ENCODE assay signal across 8 mouse cellular contexts in genomic region chr1:156838695-156839094, GRCm38 (mm10). TPM values are rescaled to one million over a fixed set of nuclear protein-coding genes. Genes with fewer than 3 reads are reported as not detected.
DNase-seq lines count a peak whose midpoint lies in the region; ATAC-seq and TF ChIP-seq lines count a peak whose summit lies in the region.

No protein-coding gene starts in this region.

- peaks cover 25% of the 10 kb centered on the region for H3K4me1 ChIP-seq in forebrain, embryonic 13.5 days
- peaks cover 13% of the 10 kb centered on the region; the same call in 1 of the 2 replicates for H3K4me1 ChIP-seq in heart, postnatal 0 days (ENCODE audit: control insufficient read depth, insufficient read depth)
- H3K4me1 ChIP-seq in thymus, adult 2 months (replicated peaks; ENCODE audit: control insufficient read depth, insufficient read depth, low read length) = no peaks in the 10 kb centered on the region

- no peak overlapping the region for H3K4me3 ChIP-seq in forebrain, embryonic 13.5 days
- peak overlapping the region; percentile 25 for H3K4me3 ChIP-seq in heart, postnatal 0 days (ENCODE audit: low read depth, low read length)
- H3K4me3 ChIP-seq in thymus, adult 2 months (ENCODE audit: control insufficient read depth, insufficient read depth, low read length) = no peak overlapping the region

- peak overlapping the region; percentile 30; the same call in 1 of the 2 replicates for H3K9ac ChIP-seq in forebrain, embryonic 13.5 days
- peak overlapping the region; percentile 38; the same call in 1 of the 2 replicates for H3K9ac ChIP-seq in heart, postnatal 0 days (replicated peaks; ENCODE audit: low read depth, low read length)

- TF ChIP-seq EP300 in heart, postnatal 0 days (IDR thresholded peaks at IDR 0.05; ENCODE audit: low read depth) = no peak

- peak; percentile 90 for ATAC-seq in forebrain, embryonic 13.5 days
- ATAC-seq in heart, postnatal 0 days (ENCODE audit: insufficient read depth, low read depth) = peak; percentile 82

- H3K36me3 ChIP-seq in forebrain, embryonic 13.5 days (ENCODE audit: poor library complexity, severe bottlenecking) = no peaks in the 10 kb centered on the region
- no peaks in the 10 kb centered on the region for H3K36me3 ChIP-seq in heart, postnatal 0 days (replicated peaks; ENCODE audit: control insufficient read depth, insufficient read depth, low read length)
- no peaks in the 10 kb centered on the region for H3K36me3 ChIP-seq in thymus, adult 2 months (ENCODE audit: control insufficient read depth, insufficient read depth, low read length)

- H3K9me3 ChIP-seq in forebrain, embryonic 13.5 days (replicated peaks) = no peaks in the 10 kb centered on the region
- no peaks in the 10 kb centered on the region for H3K9me3 ChIP-seq in heart, postnatal 0 days (replicated peaks; ENCODE audit: control insufficient read depth, low read length)

- 0% methylated on average over 6 of the region's 6 CpGs for WGBS in forebrain, embryonic 13.5 days
- 6% methylated on average over 6 of the region's 6 CpGs for WGBS in heart, postnatal 0 days
- WGBS in thymus, adult 2 months = 93% methylated on average over 6 of the region's 6 CpGs

- H3K27ac ChIP-seq in forebrain, embryonic 13.5 days = peak overlapping the region; percentile 51
- H3K27ac ChIP-seq in heart, postnatal 0 days (ENCODE audit: low read depth) = 0 out of 2 replicates have a peak overlapping the region, but pooled peaks have one; percentile 1
- H3K27ac ChIP-seq in thymus, adult 2 months (ENCODE audit: control insufficient read depth, insufficient read depth, low read length) = no peak overlapping the region

- TF ChIP-seq POLR2A in thymus, adult 2 months (IDR thresholded peaks at IDR 0.05; ENCODE audit: control insufficient read depth, extremely low read depth, insufficient read depth, low read length, poor library complexity) = no peak

- no peak for TF ChIP-seq CTCF in heart, postnatal 0 days (IDR thresholded peaks at IDR 0.05; ENCODE audit: low read depth)
- no peak for TF ChIP-seq CTCF in thymus, adult 2 months (IDR thresholded peaks at IDR 0.05; ENCODE audit: borderline replicate concordance, control insufficient read depth, extremely low read depth, insufficient read depth, low read length, poor library complexity)

- DNase-seq in layer of hippocampus, adult 11-12 months (ENCODE audit: low spot score) = peak; percentile 15
- no peak for DNase-seq in layer of hippocampus, adult 9-11 months
- DNase-seq in heart, postnatal 0 days (ENCODE audit: low spot score) = peak; percentile 82
- DNase-seq in kidney, postnatal 10 days = peak; percentile 60
- DNase-seq in lung, postnatal 36 days = peak; percentile 50
- DNase-seq in right cerebral cortex, postnatal 14 days = peak; percentile 15
- no peak for DNase-seq in thymus, adult 2 months

- H3K4me2 ChIP-seq in forebrain, embryonic 13.5 days = peak overlapping the region; percentile 46
- H3K4me2 ChIP-seq in heart, postnatal 0 days (ENCODE audit: low read depth, low read length) = peak overlapping the region; percentile 53

- H3K27me3 ChIP-seq in forebrain, embryonic 13.5 days = no peaks in the 10 kb centered on the region
- H3K27me3 ChIP-seq in heart, postnatal 0 days (ENCODE audit: control insufficient read depth, insufficient read depth, low read length) = no peaks in the 10 kb centered on the region
- no peaks in the 10 kb centered on the region for H3K27me3 ChIP-seq in thymus, adult 2 months (ENCODE audit: control insufficient read depth, insufficient read depth, low read length)

RNA-seq across cellular contexts. Expression of gene Angptl1, which starts 0.3 kb away (rescaled TPM):
- 1.2 and 1.3 TPM in 2 replicates for polyA plus RNA-seq in forebrain, embryonic 13.5 days (2015; fragmentation: Nextera tagmentation; extraction: Ambion mirVana)
- total RNA-seq in heart, postnatal 0 days (2014; rRNA removed; ENCODE audit: low replicate concordance) = 1.4 and 4.1 TPM in 2 replicates
- 2.2 TPM in 2 replicates for polyA plus RNA-seq in heart, postnatal 0 days (2015; fragmentation: Nextera tagmentation; extraction: Ambion mirVana)
- 0.22 and 0.32 TPM in 2 replicates for polyA plus RNA-seq in thymus, adult 2 months (2012; rRNA removed)

Comparison
In these comparisons a context has a peak if more than half of its experiments do, and no peak if none do; other contexts are left out.
1. DNase-seq: peak in layer of hippocampus, adult 11-12 months (single experiment), heart, postnatal 0 days (single experiment), kidney, postnatal 10 days (single experiment), lung, postnatal 36 days (single experiment) and right cerebral cortex, postnatal 14 days (single experiment); none in layer of hippocampus, adult 9-11 months (single experiment) and thymus, adult 2 months (single experiment).